Mouse (Mus musculus) CD4-positive, CD25-positive, alpha-beta regulatory T cell, adult 2 months (primary cell): ENCODE measurements around the gene Ppox.

ENCODE experiments used
- DNase-seq: peaks from one replicate; pipeline ENCODE4 v3.0.0-alpha.2; 2012; ENCODE audit warnings: low read depth, low spot score

Gene Ppox

DNA sequence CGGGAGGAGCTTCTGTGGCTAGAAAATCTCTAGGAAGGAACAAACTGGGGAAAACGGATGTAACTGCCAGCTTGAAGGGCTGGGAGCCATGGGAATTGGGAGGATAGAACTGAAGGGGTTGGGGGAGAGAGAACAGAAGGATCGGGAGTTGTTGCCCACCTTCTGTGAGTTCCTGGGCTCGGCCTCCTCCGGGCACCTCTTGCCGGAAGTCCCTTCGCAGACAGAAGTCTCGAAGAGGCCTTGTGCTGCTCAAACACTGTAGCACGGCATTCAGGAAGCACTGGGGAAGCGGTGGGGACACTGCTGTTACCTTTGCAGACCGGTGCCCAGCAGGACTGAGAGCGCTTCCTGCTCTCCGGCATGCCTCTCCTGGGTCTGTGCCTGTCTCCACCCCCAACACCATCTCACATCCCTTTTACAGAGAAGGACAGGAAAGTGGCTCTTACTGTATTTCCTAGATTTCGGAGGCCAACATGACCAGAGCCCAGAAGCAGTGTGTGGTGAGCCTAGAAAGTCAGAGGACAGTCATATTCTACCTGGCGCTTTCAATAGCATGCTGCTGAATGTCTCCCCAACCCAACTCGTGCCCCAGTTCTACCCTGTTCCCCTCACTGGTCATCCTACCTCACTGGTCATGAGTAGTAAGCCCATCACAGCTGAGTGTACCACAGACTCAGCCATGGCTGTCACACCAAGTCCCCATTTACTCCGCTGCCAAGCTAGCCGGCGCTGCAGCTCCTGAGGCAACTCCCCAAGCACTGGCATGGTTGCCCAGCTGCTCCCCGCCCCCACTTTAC, 4.3 kb upstream of the Ppox start:
- no peak for DNase-seq

- DNase-seq = no peak
These were observed 3.5 kb upstream of the Ppox start for GRCm38 (mm10) chr1:171284491-171284890.

- no peak for DNase-seq
These were observed 2.5 kb upstream of the Ppox start for GRCm38 (mm10) chr1:171283188-171284160.

GRCm38 (mm10) chr1:171282086-171282805, 1.3 kb upstream of the Ppox start:
- DNase-seq = no peak

DNA sequence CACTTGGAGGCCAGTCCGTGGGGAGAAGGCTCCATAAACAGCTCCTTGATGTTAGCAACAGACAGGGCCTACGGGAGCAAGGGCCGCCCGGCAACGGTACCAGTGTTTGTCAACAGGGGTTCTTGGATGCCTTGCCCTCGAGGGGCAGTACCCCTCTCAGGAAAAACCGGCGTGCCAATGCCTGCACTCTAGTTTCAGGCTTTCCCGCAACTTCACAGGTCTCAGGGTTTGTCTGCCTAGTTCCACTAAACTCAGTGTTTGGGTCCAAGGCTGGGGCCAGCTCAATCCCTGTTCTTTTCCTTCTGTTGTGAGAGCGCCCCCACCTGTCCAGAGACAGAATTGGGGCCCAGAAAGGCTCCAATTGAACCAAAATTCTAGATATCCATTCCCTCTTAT, 540 bp upstream of the Ppox start:
- peak; percentile 79 for DNase-seq

GRCm38 (mm10) chr1:171280250-171280915, 603 bp downstream of the Ppox start:
- no peak for DNase-seq

GRCm38 (mm10) chr1:171279721-171280120, 1.3 kb downstream of the Ppox start:
- no peak for DNase-seq

GRCm38 (mm10) chr1:171279012-171279705, 1.8 kb downstream of the Ppox start:
- DNase-seq = no peak

- DNase-seq = no peak
These were observed 2.5 kb downstream of the Ppox start for GRCm38 (mm10) chr1:171278436-171278835.

DNA sequence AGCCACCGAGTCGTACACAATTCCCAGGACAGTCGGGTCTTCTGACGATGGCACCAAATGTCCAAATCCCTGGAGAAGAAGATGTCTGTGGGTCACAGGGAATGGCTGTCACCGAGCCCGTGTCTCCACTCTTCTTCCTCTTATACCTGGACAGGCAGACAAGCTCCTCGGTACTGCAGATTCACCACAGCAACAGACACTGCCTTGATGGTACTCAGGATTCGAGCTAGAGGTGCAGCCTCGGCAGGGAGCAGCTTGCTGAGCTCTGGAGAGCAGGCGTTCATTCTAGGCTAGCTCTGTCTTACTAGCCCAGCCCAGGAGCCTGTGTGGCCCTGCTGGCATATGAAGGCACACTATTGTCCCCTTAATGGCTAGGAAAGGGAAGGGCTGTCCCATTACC, 3.2 kb downstream of the Ppox start:
- DNase-seq = no peak

GRCm38 (mm10) chr1:171276110-171276748, 4.8 kb downstream of the Ppox start:
- DNase-seq = no peak

DNA sequence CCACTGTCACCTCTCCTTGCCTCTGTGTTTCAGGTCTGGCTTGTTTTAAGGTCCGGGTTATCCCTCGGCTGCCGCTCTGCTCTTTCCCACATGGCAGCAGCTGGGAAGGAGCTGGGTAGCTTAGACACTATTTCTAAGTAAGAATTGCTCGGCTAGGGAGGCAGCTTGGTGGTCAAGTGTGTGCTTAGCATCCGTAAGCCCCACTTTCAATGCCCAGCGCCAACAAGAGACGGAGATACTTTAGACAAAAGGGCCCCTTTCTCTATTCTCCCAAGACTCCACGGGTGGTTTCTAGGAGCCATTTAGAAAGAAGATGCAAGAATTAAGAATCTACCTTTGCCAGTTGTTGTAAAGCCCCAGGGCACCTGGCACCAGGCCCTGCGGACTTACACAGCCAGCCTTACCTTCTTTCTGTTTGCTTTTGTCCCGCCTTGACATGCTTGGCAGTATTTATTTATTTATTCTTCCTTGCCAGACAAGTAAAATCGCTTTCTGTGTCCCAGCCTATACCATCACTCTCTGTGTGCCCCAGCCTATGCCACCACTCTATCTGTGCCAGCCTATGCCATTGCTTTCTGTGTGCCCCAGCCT, 5.7 kb downstream of the Ppox start:
- DNase-seq = no peak

GRCm38 (mm10) chr1:171274171-171274570, 6.8 kb downstream of the Ppox start:
- no peak for DNase-seq

DNA sequence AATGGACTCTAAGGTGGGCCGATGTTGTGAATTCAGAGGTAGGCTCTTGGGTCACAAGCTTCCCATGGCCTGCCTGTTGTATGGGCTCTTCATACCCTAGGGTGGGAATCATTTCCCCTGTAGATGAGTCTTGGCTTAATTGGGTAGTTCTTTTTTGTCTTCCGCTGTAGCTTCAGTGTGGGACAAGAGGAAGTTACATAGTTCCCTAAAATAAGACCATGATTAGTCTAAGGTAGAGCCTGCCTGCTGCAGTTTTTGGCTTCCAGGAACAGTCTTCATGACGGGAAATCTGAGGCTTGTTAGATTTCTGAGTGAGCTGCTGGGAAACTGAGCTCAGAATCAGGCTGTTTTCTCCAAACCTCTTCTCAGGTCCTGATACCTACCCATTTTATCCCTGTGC, 8.9 kb downstream of the Ppox start:
- DNase-seq = no peak

DNA sequence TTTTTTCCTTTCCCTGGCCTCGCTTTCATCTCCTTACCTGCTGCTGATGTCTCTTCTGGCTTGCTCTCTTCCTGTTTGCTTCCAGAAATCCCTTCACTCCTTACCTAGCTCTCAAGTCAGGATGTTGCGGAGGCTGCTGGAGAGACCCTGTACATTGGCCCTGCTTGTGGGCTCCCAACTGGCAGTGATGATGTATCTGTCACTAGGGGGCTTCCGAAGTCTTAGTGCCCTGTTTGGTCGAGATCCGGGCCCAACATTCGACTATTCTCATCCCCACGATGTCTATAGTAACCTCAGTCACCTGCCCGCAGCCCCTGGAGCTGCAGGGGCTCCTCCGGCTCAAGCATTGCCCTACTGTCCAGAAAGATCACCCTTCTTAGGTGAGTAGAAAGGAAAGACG, 9.4 kb downstream of the Ppox start:
- DNase-seq = no peak

GRCm38 (mm10) chr1:171271196-171271595, 9.8 kb downstream of the Ppox start:
- no peak for DNase-seq

DNA sequence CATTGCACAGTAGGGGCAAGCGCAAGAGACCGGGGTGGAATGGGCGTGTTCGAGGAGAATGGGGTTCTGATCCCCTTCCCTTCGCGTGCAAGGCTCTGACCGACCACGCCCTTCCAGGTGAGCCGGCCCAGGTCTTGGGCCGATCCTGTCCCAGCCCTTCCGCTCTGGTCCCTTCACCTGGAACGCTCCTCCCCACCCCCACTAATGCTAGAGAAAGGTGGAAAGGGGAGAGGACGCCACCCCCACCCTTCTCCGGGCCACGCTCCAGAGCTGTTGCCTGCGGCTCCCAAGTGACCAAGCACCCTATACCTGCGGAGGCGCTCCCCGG, 10.4 kb downstream of the Ppox start:
- DNase-seq = no peak

- DNase-seq = peak; percentile 96
These were observed 11.0 kb downstream of the Ppox start, which contains the start of gene B4galt3 for GRCm38 (mm10) chr1:171269848-171270572. Gene B4galt3, plus strand, starts transcription at chr1:171270328.

DNA sequence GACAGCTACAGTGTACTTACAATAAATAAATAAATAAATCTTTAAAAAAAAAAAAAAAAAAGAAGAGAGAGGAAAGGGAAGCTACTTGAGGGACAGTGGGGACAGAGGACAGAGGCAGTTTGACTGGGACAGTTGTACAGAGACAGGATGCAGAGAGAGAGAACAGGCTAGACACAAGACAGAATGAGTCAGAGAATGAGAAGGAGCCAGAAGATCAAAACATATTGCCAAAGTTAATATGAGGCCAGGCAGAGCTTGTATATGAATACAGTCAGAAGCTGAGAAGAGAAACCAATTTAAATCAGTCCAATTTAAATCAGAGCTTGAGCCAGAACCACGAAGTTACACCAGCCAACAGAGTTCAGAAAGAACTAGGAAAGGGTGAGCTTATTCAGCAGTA, 12.6 kb downstream of the Ppox start:
- no peak for DNase-seq
